Comparison of ENCODE assay signal across 14 mouse cellular contexts in genomic region chr3:101929105-101929876, GRCm38 (mm10). TPM values are rescaled to one million over a fixed set of nuclear protein-coding genes. Genes with fewer than 3 reads are reported as not detected.
A peak's percentile ranks its signal among the peaks of the same experiment; 100 is the strongest.
DNase-seq lines count a peak whose midpoint lies in the region; ATAC-seq lines count a peak whose summit lies in the region.
"Had no signal": no experiment of that assay in that cellular context is flagged by ENCODE, and none has a peak within 500 bp of the region (broad histone marks: within the 10 kb centered on the region; RNA-seq: fewer than 3 reads in every experiment).

No protein-coding gene starts in this region.

- peak; percentile 57 for DNase-seq in left cerebral cortex, postnatal 4 days
- no peak for DNase-seq in left cerebral cortex, postnatal 25 days (ENCODE audit: low spot score in 2 of 2)
- peak; percentile 28 for DNase-seq in cerebellum, adult 8-10 months
- DNase-seq in hindbrain, embryonic 11.5 days (ENCODE audit: low spot score) = peak; percentile 51
- DNase-seq in gastrocnemius, postnatal 10 days = no peak
- no peak for DNase-seq in ovary, postnatal 10 days (ENCODE audit: low spot score)
- no peak for DNase-seq in left cerebral cortex, postnatal 36 days (ENCODE audit: low spot score in 2 of 2)
- DNase-seq: adrenal gland, adult 8-10 months; kidney, adult 8-10 months; layer of hippocampus, postnatal 36 days; lung, embryonic 14.5 days; thymus, postnatal 4 days had no signal

- intact Hi-C loops in left cerebral cortex, postnatal 4 days (cut with DNase I) = no loop called here
- intact Hi-C loops in left cerebral cortex, postnatal 25 days (cut with DNase I) = no loop called here
- intact Hi-C loops in left cerebral cortex, postnatal 36 days (cut with DNase I) = no loop called here

- H3K9me3 ChIP-seq in hindbrain, embryonic 11.5 days (ENCODE audit: control insufficient read depth, low read length) = no peaks in the 10 kb centered on the region
- H3K9me3 ChIP-seq in neural tube, embryonic 13.5 days = no peaks in the 10 kb centered on the region
- H3K9me3 ChIP-seq: embryonic facial prominence, embryonic 12.5 days had no signal

- no peak overlapping the region for H3K4me2 ChIP-seq in hindbrain, embryonic 11.5 days (replicated peaks; ENCODE audit: low read depth, low read length)
- no peak overlapping the region for H3K4me2 ChIP-seq in neural tube, embryonic 13.5 days
- H3K4me2 ChIP-seq: embryonic facial prominence, embryonic 12.5 days; lung, embryonic 14.5 days had no signal

- no peaks in the 10 kb centered on the region for H3K36me3 ChIP-seq in hindbrain, embryonic 11.5 days (ENCODE audit: control insufficient read depth, insufficient read depth, low read length)
- no peaks in the 10 kb centered on the region for H3K36me3 ChIP-seq in neural tube, embryonic 13.5 days
- H3K36me3 ChIP-seq: embryonic facial prominence, embryonic 12.5 days had no signal

- no peak overlapping the region for H3K27ac ChIP-seq in hindbrain, embryonic 11.5 days (ENCODE audit: low read depth, low read length)
- H3K27ac ChIP-seq in neural tube, embryonic 13.5 days (replicated peaks) = peak overlapping the region; percentile 42
- H3K27ac ChIP-seq: embryonic facial prominence, embryonic 12.5 days had no signal

- H3K4me3 ChIP-seq in hindbrain, embryonic 11.5 days (ENCODE audit: low read depth, low read length) = no peak overlapping the region
- H3K4me3 ChIP-seq in neural tube, embryonic 13.5 days = no peak overlapping the region
- H3K4me3 ChIP-seq: embryonic facial prominence, embryonic 12.5 days had no signal

- H3K9ac ChIP-seq in hindbrain, embryonic 11.5 days (ENCODE audit: low read depth, low read length) = no peak overlapping the region
- H3K9ac ChIP-seq in neural tube, embryonic 13.5 days = no peak overlapping the region
- H3K9ac ChIP-seq: embryonic facial prominence, embryonic 12.5 days; lung, embryonic 14.5 days had no signal

- ATAC-seq in hindbrain, embryonic 11.5 days (ENCODE audit: low FRiP score) = peak; percentile 67; the same call in 1 of the 2 replicates
- peak; percentile 36 for ATAC-seq in neural tube, embryonic 13.5 days (ENCODE audit: low read depth)

- H3K27me3 ChIP-seq in hindbrain, embryonic 11.5 days (ENCODE audit: control insufficient read depth, insufficient read depth, low read length) = no peaks in the 10 kb centered on the region
- no peaks in the 10 kb centered on the region for H3K27me3 ChIP-seq in neural tube, embryonic 13.5 days
- H3K27me3 ChIP-seq: embryonic facial prominence, embryonic 12.5 days had no signal

- WGBS in hindbrain, embryonic 11.5 days = 44% methylated on average over 4 of the region's 4 CpGs
- 32% methylated on average over 4 of the region's 4 CpGs for WGBS in neural tube, embryonic 13.5 days

- H3K4me1 ChIP-seq in hindbrain, embryonic 11.5 days (replicated peaks; ENCODE audit: control insufficient read depth, insufficient read depth, low read length) = no peaks in the 10 kb centered on the region; the same call in 1 of the 2 replicates
- H3K4me1 ChIP-seq in neural tube, embryonic 13.5 days (replicated peaks) = peaks cover 49% of the 10 kb centered on the region

RNA-seq across cellular contexts. Expression of gene Slc22a15, which starts 5.0 kb away (rescaled TPM):
- total RNA-seq in left cerebral cortex, postnatal 4 days (2021) = 10 to 100 TPM; 17.5 to 17.8 TPM
- total RNA-seq in left cerebral cortex, postnatal 25 days (2021) = 1 to 10 TPM; 7.3 to 9.2 TPM
- 8.4 and 10.1 TPM in 2 replicates for polyA plus RNA-seq in hindbrain, embryonic 11.5 days (2014; fragmentation: Nextera tagmentation; extraction: Ambion mirVana)
- 8.8 and 9.2 TPM in 2 replicates for polyA plus RNA-seq in neural tube, embryonic 13.5 days (2015; fragmentation: Nextera tagmentation; extraction: Ambion mirVana)
- 1 to 10 TPM; 1.9 to 3.5 TPM for total RNA-seq in gastrocnemius, postnatal 10 days (2021)
- total RNA-seq in left cerebral cortex, postnatal 36 days (2021) = 1 to 10 TPM; 7.4 to 9.1 TPM

Comparison
In these comparisons a context has a peak if more than half of its experiments do, and no peak if none do; other contexts are left out.
1. DNase-seq: peak in left cerebral cortex, postnatal 4 days (single experiment), cerebellum, adult 8-10 months (single experiment) and hindbrain, embryonic 11.5 days (single experiment); none in left cerebral cortex, postnatal 25 days (0 of 2), gastrocnemius, postnatal 10 days (single experiment), ovary, postnatal 10 days (single experiment) and left cerebral cortex, postnatal 36 days (0 of 2).